Mouse (Mus musculus): ENCODE results near the gene D630039A03Rik.

DNA sequence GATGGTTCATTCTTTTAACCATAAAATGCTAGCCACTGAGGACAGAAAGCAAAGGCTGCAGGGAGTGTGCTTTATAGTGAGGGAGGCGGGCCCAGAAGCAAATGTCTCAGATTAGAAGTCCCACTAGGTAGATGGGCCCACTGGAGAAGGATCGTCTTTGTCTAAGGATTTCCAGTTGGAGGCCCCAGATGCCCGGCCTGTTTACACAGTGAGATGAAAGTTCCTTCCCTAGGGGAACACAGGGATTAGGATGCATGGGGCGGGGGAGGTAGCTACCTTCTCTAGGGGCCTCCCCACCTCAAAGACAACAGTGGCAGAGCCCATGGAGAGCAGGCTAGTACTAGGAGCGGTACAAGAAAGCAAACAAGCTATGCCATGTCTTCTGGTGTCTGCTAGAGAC is 21.0 kb downstream of the D630039A03Rik start:
- TF ChIP-seq USF1 (IDR thresholded peaks at IDR 0.05; ENCODE audit: low read depth) (no peak), CTCF (IDR thresholded peaks at IDR 0.05; ENCODE audit: control insufficient read depth, insufficient read depth, insufficient read length) (no peak), MYOD1 (IDR thresholded peaks at IDR 0.05; ENCODE audit: control insufficient read depth, insufficient read length, low read depth) (no peak)

All from C2C12 (cell line).